Mouse (Mus musculus) megakaryocyte-erythroid progenitor cell, adult 5-6 weeks (primary cell): ENCODE results near the gene Pes1. TPM values are rescaled to one million over a fixed set of nuclear protein-coding genes. Genes with fewer than 3 reads are reported as not detected.
A peak's percentile ranks its signal among the peaks of the same experiment; 100 is the strongest.
"Not testable (repeated sequence)": the region's sequence is repeated elsewhere in the genome, so short reads cannot be mapped to it uniquely, and the experiment has no call there.

ENCODE experiments used
- ATAC-seq: replicated peaks from 2 replicates; pipeline ENCODE4 v1.8.0; 2016; ENCODE audit warnings: mild to moderate bottlenecking, inconsistent platforms; ENCODE audit not compliant: severe bottlenecking, poor library complexity, low FRiP score, low TSS enrichment
- total RNA-seq, 2 experiments: library from RNA; stranded (forward) in 1 of 2; stranded (reverse) in 1 of 2; fragments of 200-1000, 215-1000 nt in 1 of 2; fragments of >200 nt in 1 of 2; fragmentation: Nextera tagmentation in 1 of 2; gene quantifications; 2 replicates each; pipeline ENCODE4 v1.2.3; 2014 to 2017

Gene Pes1
- total RNA-seq (2014; fragmentation: Nextera tagmentation) (107 and 117 TPM in 2 replicates), total RNA-seq (2017) (143 and 228 TPM in 2 replicates)

- peak; percentile 86 for ATAC-seq
Observed at GRCm38 (mm10) chr11:3963610-3964415, at the start of gene Pes1. Gene Pes1 (plus strand): TSS chr11:3963975.

DNA sequence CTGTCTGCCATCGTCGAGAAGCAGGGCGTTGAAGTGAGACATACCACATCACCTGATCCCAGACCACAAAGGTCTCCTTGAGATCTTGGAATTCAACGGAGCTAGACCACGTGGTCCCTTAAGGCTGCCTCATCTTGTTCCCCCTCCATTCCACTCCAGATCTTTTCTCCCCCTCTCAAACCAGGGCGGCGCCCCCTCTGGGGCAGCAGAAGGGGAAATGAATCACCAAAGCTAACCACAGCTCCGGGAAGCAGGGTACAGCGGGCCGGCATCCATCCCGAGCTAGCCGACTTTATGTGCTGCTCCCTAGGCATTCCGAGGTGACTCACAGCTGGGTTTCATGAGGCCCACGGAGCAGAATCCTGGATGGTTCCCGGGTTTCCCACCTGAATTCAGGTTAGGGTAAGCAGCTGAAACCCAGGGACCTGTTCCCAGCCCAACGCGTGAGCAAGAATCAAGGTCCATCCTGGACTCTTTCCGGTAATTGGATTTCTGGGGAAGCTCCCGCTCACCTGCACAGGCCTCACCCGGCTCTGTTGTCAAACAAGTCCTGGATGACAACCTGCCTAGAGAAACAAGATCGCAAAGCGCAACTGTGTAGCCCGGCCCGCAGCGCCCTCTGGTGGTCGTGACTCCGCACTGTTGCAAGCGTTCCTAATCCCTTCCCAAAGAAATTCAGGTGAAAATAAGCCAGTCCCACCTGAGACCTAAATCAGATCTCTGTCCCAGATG, 49.5 kb upstream of the Pes1 start, which contains the start of gene Slc35e4:
Slc35e4 (minus strand) TSS at position 556 of the 732 bp plus-strand sequence.
- peak; percentile 59 for ATAC-seq

- no peak for ATAC-seq
Observed at GRCm38 (mm10) chr11:3918738-3919137, 45.0 kb upstream of the Pes1 start.

DNA sequence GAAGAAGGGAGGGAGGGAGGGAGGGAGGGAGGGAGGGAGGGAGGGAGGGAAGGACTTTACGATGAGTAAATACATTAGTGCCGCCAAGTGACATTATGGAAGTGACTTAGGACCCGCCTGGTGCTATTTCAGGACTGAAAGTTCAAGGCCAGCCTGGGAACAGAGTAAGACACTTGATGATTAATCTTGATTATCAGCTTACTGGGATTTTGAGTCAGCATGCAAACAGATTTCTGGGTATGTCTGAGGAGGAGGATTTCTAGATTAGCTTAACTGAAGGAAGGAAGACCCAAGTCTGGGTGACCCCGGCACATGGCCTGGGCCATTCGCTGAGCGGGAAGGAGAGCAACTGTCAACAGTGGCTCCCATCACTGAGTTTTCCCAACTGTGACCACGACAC, 43.3 kb upstream of the Pes1 start:
- ATAC-seq = no peak

GRCm38 (mm10) chr11:3921281-3921850, 42.4 kb upstream of the Pes1 start:
- ATAC-seq = peak; percentile 85

DNA sequence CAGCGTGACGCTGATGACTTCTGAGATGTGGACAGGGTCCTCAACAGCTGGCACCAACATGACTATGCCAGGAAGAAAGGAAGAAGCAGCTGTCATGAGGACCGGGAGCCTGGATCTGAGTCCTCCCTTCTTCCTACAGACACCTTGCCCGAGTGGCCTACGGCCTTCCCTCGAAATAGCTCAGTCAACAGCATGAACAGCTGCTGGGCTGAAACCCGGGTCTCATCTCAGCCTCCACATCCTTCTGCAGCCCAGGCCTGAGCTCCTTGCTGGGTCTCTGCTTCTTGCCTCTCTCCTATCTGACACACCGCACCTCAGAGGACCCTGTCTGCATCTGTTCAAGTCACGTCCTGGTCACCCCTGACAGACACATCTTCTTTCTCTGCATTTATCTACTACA, 41.7 kb upstream of the Pes1 start:
- no peak for ATAC-seq

DNA sequence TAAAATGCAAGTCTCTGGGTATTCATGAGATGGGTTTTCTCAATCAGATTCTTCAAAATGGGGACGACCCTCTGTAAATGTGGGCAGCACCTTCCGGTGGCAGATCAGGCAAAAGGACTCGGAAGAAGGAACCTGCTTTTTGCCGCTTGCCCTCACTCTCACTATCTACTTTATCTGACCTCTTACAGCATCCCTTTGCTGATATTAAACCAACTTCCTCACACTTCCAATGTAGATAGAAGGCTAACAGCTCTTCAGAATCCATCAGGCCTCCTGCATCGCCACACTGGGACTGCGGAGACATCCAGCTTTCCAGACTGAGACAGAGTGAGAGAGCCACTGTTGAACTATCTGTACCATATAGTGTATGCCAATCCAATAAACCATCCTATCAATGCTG, 41.0 kb upstream of the Pes1 start:
- ATAC-seq = no peak

GRCm38 (mm10) chr11:3925916-3926315, 37.9 kb upstream of the Pes1 start:
- ATAC-seq = no peak

- no peak for ATAC-seq
Observed at GRCm38 (mm10) chr11:3930019-3930418, 33.8 kb upstream of the Pes1 start.

DNA sequence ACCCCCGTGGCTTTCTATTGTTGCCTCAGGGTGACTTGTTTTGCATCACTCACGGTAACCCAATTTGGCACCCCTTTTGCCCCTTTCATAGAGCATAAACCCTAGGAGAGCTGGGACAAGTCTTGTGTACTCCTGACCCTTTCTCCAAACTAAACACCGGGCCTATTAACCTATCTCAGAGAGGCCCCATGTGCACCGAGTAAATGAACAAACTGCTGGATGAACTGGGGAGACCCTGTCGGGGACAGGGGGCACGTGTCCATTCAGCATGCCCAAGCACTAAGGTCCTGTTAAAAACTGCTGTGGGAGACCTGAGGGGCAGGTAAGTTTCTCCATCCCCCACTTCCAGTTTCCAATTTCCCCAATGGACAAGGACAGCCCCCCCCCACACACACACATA, 32.8 kb upstream of the Pes1 start:
- ATAC-seq = no peak

DNA sequence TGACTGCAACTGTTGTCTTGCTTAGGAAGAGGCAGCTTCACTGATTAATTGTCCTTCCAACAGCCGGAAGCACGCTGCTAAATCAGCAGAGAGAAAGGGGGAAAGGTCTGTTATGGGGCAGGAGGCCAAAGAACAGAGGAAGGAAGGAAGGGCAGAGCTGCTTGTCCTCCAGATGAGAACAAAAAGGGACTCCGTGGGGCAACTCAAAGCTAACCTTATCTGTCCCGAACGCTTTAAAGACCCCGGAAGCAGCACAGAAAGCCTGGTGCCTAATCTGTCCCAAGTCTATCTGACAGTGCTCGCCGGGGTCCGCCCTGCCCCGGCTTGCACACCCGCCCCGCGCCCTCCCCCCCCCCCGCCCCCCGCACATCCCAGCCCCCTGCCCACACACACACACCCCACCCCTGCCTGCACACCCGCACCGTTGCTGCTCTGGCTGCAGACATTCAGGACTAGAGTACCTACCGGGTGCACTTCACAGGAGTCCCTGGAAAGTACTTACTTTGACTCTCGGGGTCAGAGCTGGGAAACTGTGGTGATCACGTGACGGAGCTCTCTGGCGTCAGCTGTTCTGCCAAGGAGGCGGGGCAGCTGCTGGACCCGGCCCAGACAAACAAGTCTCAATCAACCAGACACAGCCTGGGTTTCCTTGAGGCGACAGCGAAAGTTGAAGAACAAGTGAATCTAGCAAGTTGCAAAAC, 32.1 kb upstream of the Pes1 start, which contains the start of gene Tcn2:
Tcn2 (minus strand) TSS at position 649 of the 701 bp plus-strand sequence.
- ATAC-seq = peak; percentile 85

GRCm38 (mm10) chr11:3933756-3934285, 30.0 kb upstream of the Pes1 start:
- no peak for ATAC-seq

DNA sequence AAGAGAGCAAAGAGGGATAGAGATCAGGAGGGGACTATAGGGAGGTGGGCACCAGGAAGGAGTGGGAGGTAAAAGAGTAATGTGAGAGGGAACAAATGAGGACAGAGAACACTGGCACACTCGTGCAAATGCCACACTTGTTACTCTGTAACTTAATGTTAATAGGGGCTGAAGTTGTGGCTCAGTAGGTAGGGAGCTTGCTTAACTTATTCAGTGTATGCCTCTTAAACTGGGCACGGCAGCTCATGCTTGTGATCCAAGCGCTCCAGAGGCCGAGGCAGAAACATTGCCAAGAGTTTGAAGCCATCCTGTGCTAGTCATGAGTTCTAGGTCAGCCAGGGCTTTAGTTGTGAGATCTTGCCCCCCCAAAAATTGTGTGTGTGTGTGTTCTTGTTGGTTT, 28.6 kb upstream of the Pes1 start:
- no peak for ATAC-seq

DNA sequence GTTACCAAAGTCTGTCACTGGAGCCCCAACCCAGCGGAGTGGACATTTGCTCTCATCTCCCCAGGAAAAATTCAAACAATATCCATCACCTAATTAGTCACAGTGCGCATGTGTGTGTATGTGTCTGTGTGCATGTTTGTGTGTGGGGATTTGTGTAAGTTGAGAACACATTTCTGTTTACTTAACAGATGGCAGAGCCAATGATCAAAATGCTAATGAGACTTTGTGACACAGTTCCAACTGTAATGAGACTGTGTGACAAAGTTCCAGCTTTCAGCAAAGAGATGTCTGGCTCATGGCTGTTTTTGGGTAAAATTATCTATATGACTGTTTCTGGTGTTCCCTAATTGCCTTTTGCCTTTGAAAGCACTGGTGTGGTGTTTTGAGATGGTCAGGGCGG, 27.5 kb upstream of the Pes1 start:
- ATAC-seq = no peak

- ATAC-seq = no peak
Observed at GRCm38 (mm10) chr11:3937321-3937874, 26.4 kb upstream of the Pes1 start.

- ATAC-seq = no peak
Observed at GRCm38 (mm10) chr11:3941371-3941770, 22.4 kb upstream of the Pes1 start.

- ATAC-seq = no peak
Observed at GRCm38 (mm10) chr11:3946386-3946785, 17.4 kb upstream of the Pes1 start.

DNA sequence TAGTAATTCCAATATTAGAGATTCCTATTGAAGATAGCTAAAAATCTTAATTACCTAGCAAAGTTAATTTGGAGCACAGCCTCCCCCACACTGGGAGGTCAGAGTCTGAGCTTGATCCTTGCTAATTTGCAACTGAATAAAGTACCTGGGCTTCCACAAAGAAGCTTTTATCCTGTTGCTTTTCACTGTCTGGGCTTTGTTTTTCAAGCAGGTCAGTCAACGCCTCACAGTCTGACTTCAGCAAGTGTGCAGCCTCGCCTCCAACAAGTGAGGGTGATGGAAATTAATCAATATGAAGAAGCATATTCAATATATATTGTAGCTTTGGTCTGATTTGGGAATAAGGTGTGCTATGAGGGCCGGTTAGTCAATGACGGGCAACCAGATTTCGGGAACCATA, 8.9 kb upstream of the Pes1 start:
- ATAC-seq = not testable (repeated sequence)

GRCm38 (mm10) chr11:3955371-3955770, 8.4 kb upstream of the Pes1 start:
- not testable (repeated sequence) for ATAC-seq
